In the genomic region with DNA sequence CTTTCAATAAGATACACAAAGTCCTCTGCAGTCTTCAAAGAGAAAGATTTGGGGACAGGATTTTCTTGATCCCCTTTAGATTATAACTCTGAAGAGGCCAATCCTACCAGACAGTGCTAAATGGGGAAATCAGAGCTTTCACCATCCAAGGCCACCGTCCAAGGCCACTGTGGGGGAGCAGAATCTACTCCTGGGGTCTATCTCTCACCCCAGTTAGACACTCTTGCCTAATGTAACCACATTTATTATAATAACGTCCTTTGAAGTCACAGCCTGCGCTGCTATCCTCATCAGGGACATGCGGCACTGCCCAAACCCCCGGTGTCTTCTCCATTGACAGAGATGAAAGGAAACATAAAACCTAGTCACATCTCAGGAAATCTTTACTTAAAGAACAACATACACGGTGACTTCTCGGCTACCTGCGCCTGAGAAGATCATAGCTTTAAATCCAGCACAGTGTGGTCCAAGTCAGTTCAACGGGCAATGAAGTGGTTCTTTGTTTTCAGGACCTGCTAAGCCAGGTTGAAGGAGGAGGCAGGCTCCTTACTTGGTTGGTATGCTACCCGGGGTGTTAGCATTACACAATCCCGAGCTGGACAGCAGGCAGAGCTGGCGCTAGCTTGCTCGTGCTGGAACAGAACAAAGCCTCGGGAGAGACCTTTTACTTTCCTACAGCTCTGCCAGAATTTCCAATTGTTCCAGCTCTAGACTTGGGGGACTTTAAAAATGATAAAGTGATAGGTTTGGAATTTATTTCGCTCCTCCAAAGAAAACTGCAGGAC, we compare ENCODE assay signal across 7 mouse cellular contexts. TPM values are rescaled to one million over a fixed set of nuclear protein-coding genes. Genes with fewer than 3 reads are reported as not detected.
A peak's percentile ranks its signal among the peaks of the same experiment; 100 is the strongest.
DNase-seq lines count a peak whose midpoint lies in the region; ATAC-seq and TF ChIP-seq lines count a peak whose summit lies in the region.

No protein-coding gene starts in this region.

- H3K4me3 ChIP-seq in liver, adult 2 months (ENCODE audit: insufficient read depth, low read depth, low read length), result no peak overlapping the region
- no peak overlapping the region for H3K4me3 ChIP-seq in liver, embryonic 12.5 days
- no peak overlapping the region for H3K4me3 ChIP-seq in heart, embryonic 15.5 days

- WGBS in liver, adult 2 months, result 50% methylated on average over 15 of the region's 15 CpGs
- 71% methylated on average over 15 of the region's 15 CpGs for WGBS in liver, embryonic 12.5 days (ENCODE audit: insufficient replicate concordance)
- 58% methylated on average over 15 of the region's 15 CpGs for WGBS in heart, embryonic 15.5 days

- no peaks in the 10 kb centered on the region for H3K27me3 ChIP-seq in liver, adult 2 months (ENCODE audit: control insufficient read depth, insufficient read depth, low read length)
- no peaks in the 10 kb centered on the region for H3K27me3 ChIP-seq in liver, embryonic 12.5 days (replicated peaks)
- no peaks in the 10 kb centered on the region for H3K27me3 ChIP-seq in heart, embryonic 15.5 days

- DNase-seq in liver, adult 2 months (ENCODE audit: extremely low read depth, low read depth, low spot score), result peak; percentile 91
- peak; percentile 21 to 26 for DNase-seq in cerebellum, postnatal 36 days
- DNase-seq in lung, adult 18-20 months, result peak; percentile 68 to 86
- no peak for DNase-seq in spleen, postnatal 10 days (ENCODE audit: low spot score in 2 of 2)
- DNase-seq in urinary bladder, postnatal 25 days (ENCODE audit: low spot score), result no peak

- H3K27ac ChIP-seq in liver, adult 2 months (replicated peaks; ENCODE audit: insufficient read depth, low read depth, low read length), result peak overlapping the region; percentile 89
- no peak overlapping the region for H3K27ac ChIP-seq in liver, embryonic 12.5 days
- peak overlapping the region; percentile 53 for H3K27ac ChIP-seq in heart, embryonic 15.5 days

- H3K36me3 ChIP-seq in liver, adult 2 months (ENCODE audit: control insufficient read depth, insufficient read depth, low read length), result no peaks in the 10 kb centered on the region
- H3K36me3 ChIP-seq in liver, embryonic 12.5 days, result no peaks in the 10 kb centered on the region
- no peaks in the 10 kb centered on the region for H3K36me3 ChIP-seq in heart, embryonic 15.5 days

- TF ChIP-seq POLR2A in liver, adult 2 months (IDR thresholded peaks at IDR 0.05; ENCODE audit: extremely low read depth, insufficient read depth, low read length), result no peak

- H3K4me1 ChIP-seq in liver, adult 2 months (ENCODE audit: control insufficient read depth, insufficient read depth, low read length), result peaks cover 17% of the 10 kb centered on the region
- peaks cover 44% of the 10 kb centered on the region for H3K4me1 ChIP-seq in liver, embryonic 12.5 days
- peaks cover 8% of the 10 kb centered on the region for H3K4me1 ChIP-seq in heart, embryonic 15.5 days (replicated peaks)

- no peaks in the 10 kb centered on the region for H3K9me3 ChIP-seq in liver, embryonic 12.5 days (replicated peaks)
- no peaks in the 10 kb centered on the region for H3K9me3 ChIP-seq in heart, embryonic 15.5 days (replicated peaks)

- H3K4me2 ChIP-seq in liver, embryonic 12.5 days, result no peak overlapping the region
- H3K4me2 ChIP-seq in heart, embryonic 15.5 days, result no peak overlapping the region

- ATAC-seq in liver, embryonic 12.5 days, result no peak
- no peak for ATAC-seq in heart, embryonic 15.5 days (replicated peaks; ENCODE audit: insufficient number of reproducible peaks, insufficient read depth, low FRiP score, low read depth)

- 0 out of 2 replicates have a peak overlapping the region, but pooled peaks have one; percentile 13 for H3K9ac ChIP-seq in liver, adult 2 months (ENCODE audit: low read depth, low read length)
- no peak overlapping the region for H3K9ac ChIP-seq in liver, embryonic 12.5 days
- H3K9ac ChIP-seq in heart, embryonic 15.5 days, result no peak overlapping the region

- H3K79me2 ChIP-seq in liver, adult 2 months (ENCODE audit: control insufficient read depth, insufficient read depth, low read length), result no peaks in the 10 kb centered on the region

- TF ChIP-seq CTCF in liver, adult 2 months (IDR thresholded peaks at IDR 0.05; ENCODE audit: low read depth, low read length), result no peak

RNA-seq across cellular contexts. Expression of gene Atl2, which starts 23.8 kb away (rescaled TPM):
- total RNA-seq in liver, adult 2 months (2014; rRNA removed), result 64.2 and 77.9 TPM in 2 replicates
- polyA plus RNA-seq in liver, adult 2 months (2012; rRNA removed), result 25.8 and 28.2 TPM in 2 replicates
- polyA plus RNA-seq in liver, embryonic 12.5 days (2016; fragmentation: Nextera tagmentation; extraction: Ambion mirVana), result 42.0 and 42.1 TPM in 2 replicates
- polyA plus RNA-seq in heart, embryonic 15.5 days (2015; fragmentation: Nextera tagmentation; extraction: Ambion mirVana), result 23.7 and 24.7 TPM in 2 replicates

Comparison
In these comparisons a context has a peak if more than half of its experiments do, and no peak if none do; other contexts are left out.
1. DNase-seq: peak in liver, adult 2 months (single experiment), cerebellum, postnatal 36 days (2 of 2) and lung, adult 18-20 months (2 of 2); none in spleen, postnatal 10 days (0 of 2) and urinary bladder, postnatal 25 days (single experiment).